Mouse (Mus musculus): ENCODE data around the gene Scmh1.

DNA sequence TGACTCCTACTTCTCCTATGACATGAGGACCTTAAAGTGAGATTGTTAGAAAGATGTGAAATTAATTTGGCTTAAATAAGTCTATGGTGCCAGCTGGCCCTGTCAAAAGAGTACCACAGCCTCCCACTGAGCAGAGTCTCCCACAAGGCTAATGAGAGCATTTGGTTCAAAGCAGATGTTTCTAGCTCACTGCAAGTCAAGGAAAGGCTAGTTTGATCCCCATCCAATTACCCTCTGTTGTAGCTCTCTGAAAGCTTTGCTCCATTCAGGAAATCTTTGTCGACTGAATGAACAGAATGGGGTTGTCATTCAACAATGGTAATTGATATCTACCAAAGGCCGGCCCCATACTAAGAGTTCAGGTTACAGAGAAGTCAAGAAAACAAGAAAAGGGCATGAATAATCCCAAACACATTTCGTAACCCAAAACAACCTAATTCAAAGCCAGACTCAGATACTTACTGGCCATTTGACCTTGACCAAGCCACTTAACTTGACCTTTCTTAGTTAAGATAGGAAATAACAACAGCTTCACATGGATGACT, 16.0 kb upstream of the Scmh1 start:
- TF ChIP-seq POLR2A (IDR thresholded peaks at IDR 0.05; ENCODE audit: borderline replicate concordance, insufficient read depth, low read length) (no peak), CTCF (IDR thresholded peaks at IDR 0.05; ENCODE audit: borderline replicate concordance, insufficient read depth, low read depth, low read length) (no peak)

All from cerebellum, adult 2 months (tissue).